Mouse (Mus musculus): ENCODE results near the gene Uts2b. TPM values are rescaled to one million over a fixed set of nuclear protein-coding genes. Genes with fewer than 3 reads are reported as not detected.
"Not testable (repeated sequence)": the region's sequence is repeated elsewhere in the genome, so short reads cannot be mapped to it uniquely, and the experiment has no call there.

Gene Uts2b
- polyA plus RNA-seq, 1 experiment: not detected

- WGBS: 60% methylated on average over 2 of the region's 2 CpGs
- H3K36me3 ChIP-seq (ENCODE audit: control insufficient read depth, insufficient read depth, low read length): no peaks in the 10 kb centered on the region
- H3K4me3 ChIP-seq (ENCODE audit: extremely low read depth, insufficient read depth, insufficient read length): no peak overlapping the region; the same call in 1 of the 2 replicates
- TF ChIP-seq CTCF (IDR thresholded peaks at IDR 0.05; ENCODE audit: extremely low read depth, insufficient read depth, insufficient read length, insufficient replicate concordance) (no peak), POLR2A (IDR thresholded peaks at IDR 0.05; ENCODE audit: low read depth, low read length) (no peak)
- DNase-seq (ENCODE audit: low read depth in 1 of 2, low spot score in 2 of 2): peak; percentile 6 to 51
- peaks cover 11% of the 10 kb centered on the region for H3K4me1 ChIP-seq (ENCODE audit: control insufficient read depth, insufficient read depth, insufficient read length)
- no peaks in the 10 kb centered on the region for H3K27me3 ChIP-seq (ENCODE audit: control insufficient read depth, insufficient read depth, low read length)
- peak overlapping the region; percentile 74; the same call in 1 of the 2 replicates for H3K27ac ChIP-seq (ENCODE audit: insufficient read depth, low read length)
These were observed 20.8 kb downstream of the Uts2b start for GRCm38 (mm10) chr16:27349235-27349634.

GRCm38 (mm10) chr16:27348359-27348758 lies 21.7 kb downstream of the Uts2b start:
- H3K27ac ChIP-seq (ENCODE audit: insufficient read depth, low read length): no peak overlapping the region
- 72% methylated on average over 1 of the region's 1 CpGs for WGBS
- no peaks in the 10 kb centered on the region; the same call in 1 of the 2 replicates for H3K27me3 ChIP-seq (ENCODE audit: control insufficient read depth, insufficient read depth, low read length)
- no peaks in the 10 kb centered on the region for H3K36me3 ChIP-seq (ENCODE audit: control insufficient read depth, insufficient read depth, low read length)
- TF ChIP-seq CTCF (IDR thresholded peaks at IDR 0.05; ENCODE audit: extremely low read depth, insufficient read depth, insufficient read length, insufficient replicate concordance): no peak
- no peak for TF ChIP-seq POLR2A (IDR thresholded peaks at IDR 0.05; ENCODE audit: low read depth, low read length)
- H3K4me3 ChIP-seq (ENCODE audit: extremely low read depth, insufficient read depth, insufficient read length): no peak overlapping the region
- H3K4me1 ChIP-seq (ENCODE audit: control insufficient read depth, insufficient read depth, insufficient read length): peaks cover 11% of the 10 kb centered on the region
- no peak for DNase-seq (ENCODE audit: low read depth in 1 of 2, low spot score in 2 of 2)

- no peaks in the 10 kb centered on the region for H3K36me3 ChIP-seq (ENCODE audit: control insufficient read depth, insufficient read depth, low read length)
- TF ChIP-seq POLR2A (IDR thresholded peaks at IDR 0.05; ENCODE audit: low read depth, low read length) (no peak), CTCF (IDR thresholded peaks at IDR 0.05; ENCODE audit: extremely low read depth, insufficient read depth, insufficient read length, insufficient replicate concordance) (no peak)
These were observed 22.5 kb downstream of the Uts2b start for GRCm38 (mm10) chr16:27347521-27347920.

GRCm38 (mm10) chr16:27326463-27326862 lies 43.6 kb downstream of the Uts2b start:
- H3K4me1 ChIP-seq (ENCODE audit: control insufficient read depth, insufficient read depth, insufficient read length): no peaks in the 10 kb centered on the region
- H3K36me3 ChIP-seq (ENCODE audit: control insufficient read depth, insufficient read depth, low read length): no peaks in the 10 kb centered on the region
- DNase-seq (ENCODE audit: low read depth in 1 of 2, low spot score in 2 of 2): peak in 1 of 2 experiments; percentile 22
- WGBS: 93% methylated on average over 2 of the region's 2 CpGs
- no peak overlapping the region for H3K4me3 ChIP-seq (ENCODE audit: extremely low read depth, insufficient read depth, insufficient read length)
- no peaks in the 10 kb centered on the region for H3K27me3 ChIP-seq (ENCODE audit: control insufficient read depth, insufficient read depth, low read length)
- H3K27ac ChIP-seq (ENCODE audit: insufficient read depth, low read length): no peak overlapping the region
- TF ChIP-seq CTCF (IDR thresholded peaks at IDR 0.05; ENCODE audit: extremely low read depth, insufficient read depth, insufficient read length, insufficient replicate concordance): no peak
- no peak for TF ChIP-seq POLR2A (IDR thresholded peaks at IDR 0.05; ENCODE audit: low read depth, low read length)

More at GRCm38 (mm10) chr16:27347521-27347920, 22.5 kb downstream of the Uts2b start:
- Histone ChIP-seq H3K27me3 (ENCODE audit: control insufficient read depth, insufficient read depth, low read length) (no peaks in the 10 kb centered on the region; the same call in 1 of the 2 replicates), H3K4me1 (ENCODE audit: control insufficient read depth, insufficient read depth, insufficient read length) (peaks cover 11% of the 10 kb centered on the region), H3K4me3 (ENCODE audit: extremely low read depth, insufficient read depth, insufficient read length) (no peak overlapping the region), H3K27ac (ENCODE audit: insufficient read depth, low read length) (no peak overlapping the region)
- no peak for DNase-seq (ENCODE audit: low read depth in 1 of 2, low spot score in 2 of 2)
- WGBS: 67% methylated on average over 3 of the region's 3 CpGs

GRCm38 (mm10) chr16:27322047-27322446 lies 48.0 kb downstream of the Uts2b start:
- no peak overlapping the region for H3K27ac ChIP-seq (ENCODE audit: insufficient read depth, low read length)
- no peaks in the 10 kb centered on the region for H3K4me1 ChIP-seq (ENCODE audit: control insufficient read depth, insufficient read depth, insufficient read length)
- H3K36me3 ChIP-seq (ENCODE audit: control insufficient read depth, insufficient read depth, low read length): no peaks in the 10 kb centered on the region
- H3K4me3 ChIP-seq (ENCODE audit: extremely low read depth, insufficient read depth, insufficient read length): no peak overlapping the region
- no peaks in the 10 kb centered on the region for H3K27me3 ChIP-seq (ENCODE audit: control insufficient read depth, insufficient read depth, low read length)
- TF ChIP-seq CTCF (IDR thresholded peaks at IDR 0.05; ENCODE audit: extremely low read depth, insufficient read depth, insufficient read length, insufficient replicate concordance) (no peak), POLR2A (IDR thresholded peaks at IDR 0.05; ENCODE audit: low read depth, low read length) (no peak)
- DNase-seq (ENCODE audit: low read depth in 1 of 2, low spot score in 2 of 2): no peak

- no peaks in the 10 kb centered on the region for H3K36me3 ChIP-seq (ENCODE audit: control insufficient read depth, insufficient read depth, low read length)
- DNase-seq (ENCODE audit: low read depth in 1 of 2, low spot score in 2 of 2): no peak
- H3K27me3 ChIP-seq (ENCODE audit: control insufficient read depth, insufficient read depth, low read length): no peaks in the 10 kb centered on the region
- WGBS: 87% methylated on average over 1 of the region's 1 CpGs
- no peak overlapping the region for H3K4me3 ChIP-seq (ENCODE audit: extremely low read depth, insufficient read depth, insufficient read length)
- TF ChIP-seq POLR2A (IDR thresholded peaks at IDR 0.05; ENCODE audit: low read depth, low read length) (no peak), CTCF (IDR thresholded peaks at IDR 0.05; ENCODE audit: extremely low read depth, insufficient read depth, insufficient read length, insufficient replicate concordance) (no peak)
- H3K27ac ChIP-seq (ENCODE audit: insufficient read depth, low read length): no peak overlapping the region
- H3K4me1 ChIP-seq (ENCODE audit: control insufficient read depth, insufficient read depth, insufficient read length): no peaks in the 10 kb centered on the region
These were observed 50.9 kb downstream of the Uts2b start for GRCm38 (mm10) chr16:27319099-27319498.

- H3K36me3 ChIP-seq (ENCODE audit: control insufficient read depth, insufficient read depth, low read length); H3K27ac ChIP-seq (ENCODE audit: insufficient read depth, low read length); H3K27me3 ChIP-seq (ENCODE audit: control insufficient read depth, insufficient read depth, low read length); H3K4me3 ChIP-seq (ENCODE audit: extremely low read depth, insufficient read depth, insufficient read length); DNase-seq (ENCODE audit: low read depth in 1 of 2, low spot score in 2 of 2); H3K4me1 ChIP-seq (ENCODE audit: control insufficient read depth, insufficient read depth, insufficient read length): not testable (repeated sequence)
- 77% methylated on average over 4 of the region's 4 CpGs for WGBS
These were observed 62.9 kb downstream of the Uts2b start, which contains the start of gene Ostn for GRCm38 (mm10) chr16:27307189-27307588. TSS of gene Ostn (plus strand) at chr16:27307489.

Other genes with a start within 250 kb of the Uts2b start
- not detected in 2 replicates for gene Ostn, start 62.8 kb downstream of the Uts2b start, polyA plus RNA-seq (2012; rRNA removed)
- gene Ccdc50, start 18.6 kb upstream of the Uts2b start, polyA plus RNA-seq (2012; rRNA removed): 15.1 and 16.2 TPM in 2 replicates

All from spleen, adult 2 months (tissue).